Mouse (Mus musculus) kidney, adult 2 months (tissue): ENCODE data around the gene Hyls1.

Experiments
- CTCF ChIP-seq: fragments of 200-500 bp; conservative IDR thresholded peaks from 2 replicates; pipeline ENCODE4 v1.5.1; 2011; ENCODE audit warnings: low read depth, mild to moderate bottlenecking, control low read depth, low read length, moderate library complexity, mixed read lengths; ENCODE audit not compliant: insufficient read depth, insufficient read length
- POLR2A ChIP-seq: fragments of 200-500 bp; IDR thresholded peaks from one replicate; pipeline ENCODE4 v1.6.1; 2011; ENCODE audit warnings: low read depth, low read length, control low read depth

DNA sequence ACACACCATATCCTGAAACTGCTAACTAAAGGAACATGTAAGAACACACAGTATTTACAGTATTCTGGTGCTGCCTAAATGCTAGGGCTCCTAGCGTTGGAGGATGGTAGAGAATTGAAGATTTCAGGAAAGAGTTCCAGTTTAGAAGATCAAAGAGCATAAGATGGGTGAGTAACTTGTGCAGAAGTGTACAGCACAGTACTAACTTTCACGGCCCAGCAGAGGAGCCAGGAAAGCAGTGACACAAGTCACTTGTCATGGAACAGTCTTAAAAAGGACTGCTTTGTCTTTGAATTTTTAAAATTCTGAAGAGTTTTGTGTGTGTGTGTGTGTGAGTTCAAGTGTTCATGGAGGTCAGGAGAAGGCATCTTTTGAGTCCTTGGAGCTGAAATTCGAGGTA, 2.2 kb downstream of the Hyls1 start:
- TF ChIP-seq CTCF (no peak), POLR2A (no peak)
